8 mouse cellular contexts compared by ENCODE assay signal in the genomic region with DNA sequence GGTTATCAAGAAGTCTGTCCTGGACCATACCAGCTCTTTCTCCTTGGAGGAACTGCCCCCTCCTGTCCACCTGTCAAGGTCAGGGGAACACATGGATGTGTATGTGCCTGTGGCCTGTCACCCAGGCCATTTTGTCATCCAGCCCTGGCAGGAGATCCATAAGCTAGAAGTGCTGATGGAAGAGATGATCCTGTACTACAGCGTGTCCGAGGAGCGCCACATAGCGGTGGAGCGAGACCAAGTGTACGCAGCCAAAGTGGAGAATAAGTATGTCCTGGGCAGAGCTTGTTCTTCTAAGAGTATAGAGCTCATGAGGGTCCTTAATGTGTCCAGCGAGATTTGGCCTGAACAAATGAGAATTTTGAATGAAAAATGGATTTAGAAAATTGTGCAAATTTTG. TPM values are rescaled to one million over a fixed set of nuclear protein-coding genes. Genes with fewer than 3 reads are reported as not detected.
DNase-seq lines count a peak whose midpoint lies in the region; ATAC-seq and TF ChIP-seq lines count a peak whose summit lies in the region.
"Had no signal": no experiment of that assay in that cellular context is flagged by ENCODE, and none has a peak within 500 bp of the region (broad histone marks: within the 10 kb centered on the region; RNA-seq: fewer than 3 reads in every experiment).

No protein-coding gene starts in this region.

- no peak for ATAC-seq in hindbrain, embryonic 11.5 days (ENCODE audit: low FRiP score)
- ATAC-seq in hindbrain, embryonic 16.5 days = no peak
- ATAC-seq in megakaryocyte progenitor cell, adult 5-6 weeks (replicated peaks; ENCODE audit: poor library complexity) = no peak

- peak; percentile 30 for TF ChIP-seq CTCF in E14TG2a.4 (conservative IDR thresholded peaks at IDR 0.05; ENCODE audit: low read length)
- TF ChIP-seq CTCF in bone marrow, adult 2 months (IDR thresholded peaks at IDR 0.05; ENCODE audit: control insufficient read depth, insufficient read depth, low read length) = peak; percentile 23; the same call in 1 of the 2 replicates

- H3K4me3 ChIP-seq in hindbrain, embryonic 11.5 days (ENCODE audit: low read depth, low read length) = no peak overlapping the region
- H3K4me3 ChIP-seq in hindbrain, embryonic 16.5 days (ENCODE audit: low read length) = no peak overlapping the region
- H3K4me3 ChIP-seq in E14TG2a.4 (replicated peaks; ENCODE audit: low read length) = no peak overlapping the region
- H3K4me3 ChIP-seq in bone marrow, adult 2 months (replicated peaks; ENCODE audit: control insufficient read depth, low read depth, low read length) = no peak overlapping the region
- H3K4me3 ChIP-seq: midbrain, embryonic 12.5 days had no signal

- no peak overlapping the region for H3K4me2 ChIP-seq in hindbrain, embryonic 11.5 days (replicated peaks; ENCODE audit: low read depth, low read length)
- H3K4me2 ChIP-seq in hindbrain, embryonic 16.5 days (ENCODE audit: low read length) = no peak overlapping the region
- H3K4me2 ChIP-seq: midbrain, embryonic 12.5 days had no signal

- H3K9ac ChIP-seq in hindbrain, embryonic 11.5 days (ENCODE audit: low read depth, low read length) = no peak overlapping the region
- H3K9ac ChIP-seq in hindbrain, embryonic 16.5 days (ENCODE audit: low read depth, low read length) = no peak overlapping the region
- H3K9ac ChIP-seq: midbrain, embryonic 12.5 days had no signal

- no peak overlapping the region for H3K27ac ChIP-seq in hindbrain, embryonic 11.5 days (ENCODE audit: low read depth, low read length)
- H3K27ac ChIP-seq in hindbrain, embryonic 16.5 days (ENCODE audit: low read depth, low read length) = no peak overlapping the region
- H3K27ac ChIP-seq in bone marrow, adult 2 months (ENCODE audit: control insufficient read depth, insufficient read depth, low read depth, low read length, poor library complexity) = no peak overlapping the region
- H3K27ac ChIP-seq: midbrain, embryonic 12.5 days had no signal

- H3K27me3 ChIP-seq in hindbrain, embryonic 11.5 days (ENCODE audit: control insufficient read depth, insufficient read depth, low read length) = no peaks in the 10 kb centered on the region
- H3K27me3 ChIP-seq in hindbrain, embryonic 16.5 days (replicated peaks; ENCODE audit: control insufficient read depth, insufficient read depth, low read length) = no peaks in the 10 kb centered on the region
- 0 out of 2 replicates have a peak, but pooled peaks cover 2% of the 10 kb centered on the region for H3K27me3 ChIP-seq in E14TG2a.4 (ENCODE audit: insufficient read depth, low read length)
- H3K27me3 ChIP-seq: midbrain, embryonic 12.5 days had no signal

- 41% methylated on average over 7 of the region's 7 CpGs for WGBS in hindbrain, embryonic 11.5 days
- 55% methylated on average over 7 of the region's 7 CpGs for WGBS in hindbrain, embryonic 16.5 days
- WGBS in bone marrow, adult 2 months = 83% methylated on average over 7 of the region's 7 CpGs

- H3K4me1 ChIP-seq in hindbrain, embryonic 11.5 days (replicated peaks; ENCODE audit: control insufficient read depth, insufficient read depth, low read length) = no peaks in the 10 kb centered on the region
- no peaks in the 10 kb centered on the region for H3K4me1 ChIP-seq in hindbrain, embryonic 16.5 days (ENCODE audit: control insufficient read depth, insufficient read depth, low read depth, low read length)
- no peaks in the 10 kb centered on the region for H3K4me1 ChIP-seq in E14TG2a.4 (replicated peaks; ENCODE audit: low read depth, low read length)
- peaks cover 2% of the 10 kb centered on the region; the same call in 1 of the 2 replicates for H3K4me1 ChIP-seq in bone marrow, adult 2 months (ENCODE audit: control insufficient read depth, insufficient read depth, low read length)
- H3K4me1 ChIP-seq: midbrain, embryonic 12.5 days had no signal

- H3K36me3 ChIP-seq in hindbrain, embryonic 11.5 days (ENCODE audit: control insufficient read depth, insufficient read depth, low read length) = no peaks in the 10 kb centered on the region
- H3K36me3 ChIP-seq in hindbrain, embryonic 16.5 days (ENCODE audit: control insufficient read depth, insufficient read depth, low read length) = no peaks in the 10 kb centered on the region; the same call in none of the 2 replicates
- H3K36me3 ChIP-seq in E14TG2a.4 (ENCODE audit: insufficient read depth, low read length) = no peaks in the 10 kb centered on the region
- H3K36me3 ChIP-seq: midbrain, embryonic 12.5 days had no signal

- no peaks in the 10 kb centered on the region for H3K9me3 ChIP-seq in hindbrain, embryonic 11.5 days (ENCODE audit: control insufficient read depth, low read length)
- no peaks in the 10 kb centered on the region for H3K9me3 ChIP-seq in hindbrain, embryonic 16.5 days (ENCODE audit: control insufficient read depth, low read length)
- H3K9me3 ChIP-seq in E14TG2a.4 (ENCODE audit: low read length) = no peaks in the 10 kb centered on the region
- H3K9me3 ChIP-seq: midbrain, embryonic 12.5 days had no signal

- peak; percentile 51 for DNase-seq in hindbrain, embryonic 11.5 days (ENCODE audit: low spot score)
- peak; percentile 45 for DNase-seq in kidney, postnatal 14 days
- peak; percentile 53 for DNase-seq in mesoderm, embryonic 11.5 days (ENCODE audit: low read depth, low spot score)

- TF ChIP-seq POLR2A in bone marrow, adult 2 months (IDR thresholded peaks at IDR 0.05; ENCODE audit: borderline replicate concordance, control insufficient read depth, low read depth, low read length) = no peak

RNA-seq across cellular contexts. Expression of a gene that starts 12.8 kb away (rescaled TPM):
- polyA plus RNA-seq in hindbrain, embryonic 11.5 days (2014; fragmentation: Nextera tagmentation; extraction: Ambion mirVana) = 3.6 and 4.9 TPM in 2 replicates
- 2.1 and 3.0 TPM in 2 replicates for polyA plus RNA-seq in hindbrain, embryonic 16.5 days (2015; fragmentation: Nextera tagmentation; extraction: Ambion mirVana)
- polyA plus RNA-seq in bone marrow, adult 2 months (2011; ENCODE audit: insufficient read depth, insufficient read length, low replicate concordance, missing spikeins) = 41.9 and 46.9 TPM in 2 replicates
- total RNA-seq in megakaryocyte progenitor cell, adult 5-6 weeks (2015) = 0.07 and 0.10 TPM in 2 replicates
- total RNA-seq in megakaryocyte progenitor cell, adult 5-6 weeks (2017) = 0.04 and 0.14 TPM in 2 replicates
